Mouse (Mus musculus): ENCODE results near the gene Arpc5l.

Arpc5l gene

GRCm38 (mm10) chr2:38974171-38974570, 31.0 kb upstream of the Arpc5l start:
- no peak overlapping the region for H3K4me3 ChIP-seq (replicated peaks; ENCODE audit: low read length)
- peaks cover 29% of the 10 kb centered on the region for H3K4me1 ChIP-seq (replicated peaks; ENCODE audit: low read depth, low read length)
- no peak for TF ChIP-seq POU5F1 (IDR thresholded peaks at IDR 0.05; ENCODE audit: borderline replicate concordance, low read length)
- TF ChIP-seq NANOG (IDR thresholded peaks at IDR 0.05; ENCODE audit: borderline replicate concordance, low read length): no peak
- no peak for TF ChIP-seq CTCF (conservative IDR thresholded peaks at IDR 0.05; ENCODE audit: low read length)
- H3K9me3 ChIP-seq (ENCODE audit: low read length): no peaks in the 10 kb centered on the region
- H3K36me3 ChIP-seq (ENCODE audit: insufficient read depth, low read length): no peaks in the 10 kb centered on the region
- peaks cover 25% of the 10 kb centered on the region for H3K27me3 ChIP-seq (ENCODE audit: insufficient read depth, low read length)

- Histone ChIP-seq H3K36me3 (ENCODE audit: insufficient read depth, low read length) (no peaks in the 10 kb centered on the region), H3K9me3 (ENCODE audit: low read length) (no peaks in the 10 kb centered on the region), H3K27me3 (ENCODE audit: insufficient read depth, low read length) (peaks cover 32% of the 10 kb centered on the region), H3K4me1 (replicated peaks; ENCODE audit: low read depth, low read length) (peaks cover 29% of the 10 kb centered on the region), H3K4me3 (replicated peaks; ENCODE audit: low read length) (peak overlapping the region; percentile 69)
- TF ChIP-seq NANOG (IDR thresholded peaks at IDR 0.05; ENCODE audit: borderline replicate concordance, low read length) (no peak), CTCF (conservative IDR thresholded peaks at IDR 0.05; ENCODE audit: low read length) (no peak), POU5F1 (IDR thresholded peaks at IDR 0.05; ENCODE audit: borderline replicate concordance, low read length) (no peak)
These were observed 30.0 kb upstream of the Arpc5l start for GRCm38 (mm10) chr2:38975181-38975580.

DNA sequence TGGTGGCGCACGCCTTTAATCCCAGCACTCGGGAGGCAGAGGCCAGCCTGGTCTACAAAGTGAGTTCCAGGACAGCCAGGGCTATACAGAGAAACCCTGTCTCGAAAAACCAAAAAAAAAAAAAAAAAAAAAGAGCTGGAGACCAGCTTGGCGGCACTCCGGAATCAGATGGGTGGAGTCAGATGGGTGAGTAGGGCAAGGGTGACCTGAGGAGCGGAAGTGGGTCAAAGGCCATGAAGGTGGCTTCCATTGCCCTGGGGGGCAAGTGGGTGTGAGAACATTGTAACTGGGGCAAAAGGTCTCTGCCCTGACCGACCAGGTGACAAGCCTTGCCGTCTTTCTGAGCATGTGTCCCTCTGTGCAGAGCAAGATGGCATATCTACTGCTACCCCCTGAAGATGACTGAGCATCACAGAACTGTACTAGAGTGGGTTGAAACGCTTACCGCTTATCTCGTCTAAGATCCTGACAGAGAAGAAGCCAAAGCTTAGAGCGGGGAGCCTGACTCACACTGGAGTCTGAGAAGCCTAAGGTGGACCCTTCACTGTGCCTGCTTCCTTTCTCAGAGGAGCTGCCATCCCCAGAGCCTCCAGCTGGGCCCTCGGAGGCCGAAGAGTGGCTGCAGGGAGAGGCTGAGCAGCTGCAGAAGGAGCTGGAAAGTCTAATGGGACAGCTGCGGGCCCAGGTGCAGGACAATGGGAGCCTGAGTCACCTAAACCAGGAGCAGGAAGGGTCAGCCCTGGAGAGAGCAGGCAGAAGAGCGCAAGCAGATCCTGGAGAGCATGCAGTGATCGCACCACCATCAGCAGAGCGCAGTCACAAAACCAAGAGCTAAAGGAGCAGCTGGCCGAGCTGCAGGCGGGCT, 29.0 kb upstream of the Arpc5l start:
- no peaks in the 10 kb centered on the region for H3K36me3 ChIP-seq (ENCODE audit: insufficient read depth, low read length)
- peaks cover 33% of the 10 kb centered on the region for H3K4me1 ChIP-seq (replicated peaks; ENCODE audit: low read depth, low read length)
- H3K9me3 ChIP-seq (ENCODE audit: low read length): no peaks in the 10 kb centered on the region
- peak overlapping the region; percentile 69 for H3K4me3 ChIP-seq (replicated peaks; ENCODE audit: low read length)
- TF ChIP-seq NANOG (IDR thresholded peaks at IDR 0.05; ENCODE audit: borderline replicate concordance, low read length) (no peak), POU5F1 (IDR thresholded peaks at IDR 0.05; ENCODE audit: borderline replicate concordance, low read length) (no peak), CTCF (conservative IDR thresholded peaks at IDR 0.05; ENCODE audit: low read length) (no peak)
- peaks cover 32% of the 10 kb centered on the region for H3K27me3 ChIP-seq (ENCODE audit: insufficient read depth, low read length)

DNA sequence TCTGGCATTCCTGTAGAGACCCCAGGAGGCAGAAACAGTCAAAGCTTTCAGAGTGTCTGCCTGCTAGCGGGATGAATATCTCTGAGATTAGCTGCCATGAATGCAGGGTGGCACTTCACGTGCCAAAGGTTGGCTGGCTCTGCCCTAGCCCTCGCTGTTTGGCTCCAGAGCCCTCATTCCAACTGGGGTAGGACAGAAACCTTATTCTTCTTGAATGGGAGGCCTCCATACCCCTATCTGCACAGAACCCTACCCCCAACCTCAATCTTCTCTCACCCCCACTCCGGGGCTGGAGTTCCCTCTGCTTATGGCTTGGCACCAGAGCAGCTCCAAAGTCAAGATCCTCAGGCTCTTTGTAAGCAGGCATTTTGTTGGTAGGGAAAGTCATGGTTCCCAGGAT, 27.3 kb upstream of the Arpc5l start:
- Histone ChIP-seq H3K36me3 (ENCODE audit: insufficient read depth, low read length) (no peaks in the 10 kb centered on the region), H3K4me3 (replicated peaks; ENCODE audit: low read length) (no peak overlapping the region), H3K27me3 (ENCODE audit: insufficient read depth, low read length) (peaks cover 32% of the 10 kb centered on the region), H3K4me1 (replicated peaks; ENCODE audit: low read depth, low read length) (peaks cover 38% of the 10 kb centered on the region), H3K9me3 (ENCODE audit: low read length) (no peaks in the 10 kb centered on the region)
- TF ChIP-seq POU5F1 (IDR thresholded peaks at IDR 0.05; ENCODE audit: borderline replicate concordance, low read length): no peak
- no peak for TF ChIP-seq NANOG (IDR thresholded peaks at IDR 0.05; ENCODE audit: borderline replicate concordance, low read length)
- no peak for TF ChIP-seq CTCF (conservative IDR thresholded peaks at IDR 0.05; ENCODE audit: low read length)

DNA sequence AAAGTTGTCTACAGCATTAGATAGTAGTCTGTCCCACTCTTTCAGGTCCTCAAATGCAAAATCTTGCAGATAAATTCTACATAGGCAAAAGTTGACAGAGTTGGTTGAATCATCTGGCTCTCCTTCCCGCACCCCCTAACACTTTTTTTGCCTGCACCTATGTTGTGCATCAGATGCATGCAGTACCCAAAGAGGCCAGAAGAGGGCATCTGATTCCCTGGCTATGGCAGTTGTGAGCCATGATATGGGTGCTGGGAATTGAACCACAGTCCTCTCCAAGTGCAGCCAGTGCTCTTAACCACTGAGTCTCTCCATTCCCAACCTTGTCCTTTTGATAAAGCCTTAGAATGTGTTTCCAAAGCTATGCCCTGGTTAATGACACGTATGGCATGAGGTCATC, 21.7 kb upstream of the Arpc5l start:
- Histone ChIP-seq H3K9me3 (ENCODE audit: low read length) (peaks cover 12% of the 10 kb centered on the region), H3K4me3 (replicated peaks; ENCODE audit: low read length) (no peak overlapping the region), H3K36me3 (ENCODE audit: insufficient read depth, low read length) (no peaks in the 10 kb centered on the region), H3K27me3 (ENCODE audit: insufficient read depth, low read length) (peaks cover 7% of the 10 kb centered on the region), H3K4me1 (replicated peaks; ENCODE audit: low read depth, low read length) (peaks cover 35% of the 10 kb centered on the region)
- TF ChIP-seq CTCF (conservative IDR thresholded peaks at IDR 0.05; ENCODE audit: low read length) (peak; percentile 76), POU5F1 (IDR thresholded peaks at IDR 0.05; ENCODE audit: borderline replicate concordance, low read length) (no peak), NANOG (IDR thresholded peaks at IDR 0.05; ENCODE audit: borderline replicate concordance, low read length) (no peak)

DNA sequence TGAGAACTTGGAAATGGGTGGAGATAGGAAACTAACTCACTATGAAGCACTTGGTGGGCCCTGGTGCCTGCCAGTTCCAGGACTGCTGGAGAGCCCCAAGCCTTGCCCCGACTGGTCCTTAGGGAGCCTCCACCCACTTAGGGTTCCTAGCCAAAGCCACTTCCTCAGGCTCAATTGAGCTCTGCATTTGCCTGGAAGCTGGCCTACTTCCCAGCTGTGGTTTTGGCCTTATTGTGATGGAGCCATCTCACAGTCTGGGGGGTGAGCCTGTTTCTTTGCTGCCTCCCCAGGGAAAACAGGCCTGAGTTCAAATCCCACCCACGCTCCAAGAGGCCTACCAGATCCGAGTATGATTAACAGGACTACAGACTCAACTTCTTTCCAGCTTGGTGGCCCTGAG, 18.6 kb upstream of the Arpc5l start:
- TF ChIP-seq CTCF (conservative IDR thresholded peaks at IDR 0.05; ENCODE audit: low read length): no peak
- TF ChIP-seq POU5F1 (IDR thresholded peaks at IDR 0.05; ENCODE audit: borderline replicate concordance, low read length): no peak
- TF ChIP-seq NANOG (IDR thresholded peaks at IDR 0.05; ENCODE audit: borderline replicate concordance, low read length): no peak
- Histone ChIP-seq H3K4me3 (replicated peaks; ENCODE audit: low read length) (no peak overlapping the region), H3K4me1 (replicated peaks; ENCODE audit: low read depth, low read length) (peaks cover 29% of the 10 kb centered on the region), H3K36me3 (ENCODE audit: insufficient read depth, low read length) (no peaks in the 10 kb centered on the region), H3K9me3 (ENCODE audit: low read length) (peaks cover 12% of the 10 kb centered on the region), H3K27me3 (ENCODE audit: insufficient read depth, low read length) (no peaks in the 10 kb centered on the region)

DNA sequence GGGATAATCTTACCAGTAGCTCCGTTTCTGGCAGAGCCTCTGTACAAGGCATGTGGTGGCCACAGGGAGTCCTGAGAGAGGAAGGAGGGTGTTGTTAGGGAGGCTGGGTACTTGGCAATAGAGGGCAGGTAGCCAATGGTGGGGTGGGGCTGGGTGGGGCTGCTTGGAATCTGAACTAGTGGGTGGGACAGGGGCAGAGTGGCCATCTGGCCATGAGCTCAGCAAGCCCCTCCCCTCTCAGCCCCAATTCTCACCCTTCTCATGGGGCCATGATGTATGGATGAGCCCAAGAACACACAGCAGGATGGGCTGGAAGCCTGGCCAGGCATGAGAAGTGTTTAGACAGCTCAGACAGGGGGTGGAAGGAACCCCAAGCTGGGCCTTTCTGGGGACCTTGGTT, 17.8 kb upstream of the Arpc5l start:
- H3K27me3 ChIP-seq (ENCODE audit: insufficient read depth, low read length): no peaks in the 10 kb centered on the region
- peaks cover 12% of the 10 kb centered on the region for H3K9me3 ChIP-seq (ENCODE audit: low read length)
- H3K4me1 ChIP-seq (replicated peaks; ENCODE audit: low read depth, low read length): peaks cover 24% of the 10 kb centered on the region
- H3K4me3 ChIP-seq (replicated peaks; ENCODE audit: low read length): 0 out of 2 replicates have a peak overlapping the region, but pooled peaks have one; percentile 8
- H3K36me3 ChIP-seq (ENCODE audit: insufficient read depth, low read length): no peaks in the 10 kb centered on the region
- TF ChIP-seq NANOG (IDR thresholded peaks at IDR 0.05; ENCODE audit: borderline replicate concordance, low read length) (no peak), POU5F1 (IDR thresholded peaks at IDR 0.05; ENCODE audit: borderline replicate concordance, low read length) (no peak), CTCF (conservative IDR thresholded peaks at IDR 0.05; ENCODE audit: low read length) (no peak)

DNA sequence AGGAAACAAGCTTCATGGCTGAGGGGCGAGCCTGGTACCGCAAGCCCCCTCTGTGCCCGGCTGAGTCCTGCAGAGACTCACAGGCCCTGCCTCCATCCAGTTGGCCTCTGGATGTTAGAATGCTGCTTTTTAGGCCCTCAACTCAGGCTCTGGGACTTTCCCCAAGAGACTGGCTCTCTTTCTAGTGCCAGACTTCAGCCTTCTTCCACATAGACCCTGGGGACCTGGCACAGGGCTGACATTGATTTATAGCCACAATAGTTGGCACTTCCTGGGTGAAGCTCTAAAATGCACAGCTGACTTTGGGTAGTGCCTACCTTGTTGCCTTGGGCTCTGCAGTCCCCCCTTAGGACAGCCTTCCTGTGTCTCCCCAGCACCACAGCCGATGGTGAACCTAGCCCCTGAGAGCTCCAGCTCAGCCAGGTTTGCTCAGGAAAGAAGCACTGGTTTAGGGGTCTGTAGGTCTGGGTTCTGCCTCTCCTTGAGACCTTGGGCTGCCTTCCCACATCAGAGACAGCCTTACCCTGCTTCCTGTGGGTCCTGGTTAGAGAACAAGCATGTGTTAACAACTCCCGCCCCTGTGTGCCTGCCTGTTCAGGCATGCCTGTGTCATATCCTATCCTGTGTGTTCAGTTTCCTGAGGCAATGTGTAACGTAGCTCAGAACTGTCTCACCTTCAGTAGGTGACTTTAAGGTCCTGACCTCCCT, 17.2 kb upstream of the Arpc5l start:
- Histone ChIP-seq H3K9me3 (ENCODE audit: low read length) (peaks cover 12% of the 10 kb centered on the region), H3K36me3 (ENCODE audit: insufficient read depth, low read length) (no peaks in the 10 kb centered on the region), H3K27me3 (ENCODE audit: insufficient read depth, low read length) (no peaks in the 10 kb centered on the region), H3K4me3 (replicated peaks; ENCODE audit: low read length) (0 out of 2 replicates have a peak overlapping the region, but pooled peaks have one; percentile 8), H3K4me1 (replicated peaks; ENCODE audit: low read depth, low read length) (peaks cover 24% of the 10 kb centered on the region)
- no peak for TF ChIP-seq CTCF (conservative IDR thresholded peaks at IDR 0.05; ENCODE audit: low read length)
- no peak for TF ChIP-seq POU5F1 (IDR thresholded peaks at IDR 0.05; ENCODE audit: borderline replicate concordance, low read length)
- no peak for TF ChIP-seq NANOG (IDR thresholded peaks at IDR 0.05; ENCODE audit: borderline replicate concordance, low read length)

Measured in E14TG2a.4 (cell line).